Mouse (Mus musculus) liver, adult 2 months (tissue): ENCODE results near the gene Galntl6. TPM values are rescaled to one million over a fixed set of nuclear protein-coding genes. Genes with fewer than 3 reads are reported as not detected.

ENCODE experiments used
- DNase-seq: peaks from one replicate; pipeline ENCODE4 v3.0.0-alpha.2; 2011; ENCODE audit warnings: low read depth, low spot score; ENCODE audit errors: extremely low read depth
- H3K27ac ChIP-seq: fragments of 200-500 bp; replicated peaks from 2 replicates; pipeline ENCODE4 v1.5.1; 2012; ENCODE audit warnings: low read depth, mild to moderate bottlenecking, control low read depth, inconsistent platforms, low read length; ENCODE audit not compliant: insufficient read depth
- H3K27me3 ChIP-seq: fragments of 200-500 bp; 2 replicates; pipeline ENCODE4 v1.6.1; 2012; ENCODE audit warnings: mild to moderate bottlenecking, moderate library complexity, low read length, inconsistent platforms; ENCODE audit not compliant: control insufficient read depth, insufficient read depth
- H3K36me3 ChIP-seq: fragments of 200-500 bp; 2 replicates; pipeline ENCODE4 v1.6.1; 2012; ENCODE audit warnings: low read length, inconsistent platforms; ENCODE audit not compliant: control insufficient read depth, insufficient read depth
- H3K4me1 ChIP-seq: fragments of 200-500 bp; 2 replicates; pipeline ENCODE4 v1.6.1; 2011; ENCODE audit warnings: low read length; ENCODE audit not compliant: control insufficient read depth, insufficient read depth
- H3K4me3 ChIP-seq: fragments of 200-500 bp; 2 replicates; pipeline ENCODE4 v1.5.1; 2011; ENCODE audit warnings: low read depth, mild to moderate bottlenecking, control low read depth, low read length, moderate library complexity; ENCODE audit not compliant: insufficient read depth
- H3K79me2 ChIP-seq: fragments of 200-500 bp; 2 replicates; pipeline ENCODE4 v1.6.1; 2012; ENCODE audit warnings: inconsistent platforms, mild to moderate bottlenecking, low read length, moderate library complexity; ENCODE audit not compliant: control insufficient read depth, insufficient read depth
- H3K9ac ChIP-seq: fragments of 200-500 bp; 2 replicates; pipeline ENCODE4 v1.6.1; 2012; ENCODE audit warnings: low read depth, mild to moderate bottlenecking, control low read depth, inconsistent platforms, low read length
- CTCF ChIP-seq: fragments of 200-500 bp; IDR thresholded peaks from 2 replicates; pipeline ENCODE4 v1.5.1; 2011; ENCODE audit warnings: low read depth, low read length, control low read depth
- POLR2A ChIP-seq: fragments of 200-500 bp; IDR thresholded peaks from 2 replicates; pipeline ENCODE4 v1.6.1; 2011; ENCODE audit warnings: low read length, control low read depth; ENCODE audit not compliant: insufficient read depth; ENCODE audit errors: extremely low read depth
- WGBS: fragments of 180-500 bp; shearing (Covaris S2); methylation state at CpG from one replicate; pipeline ENCODE4 v1.1.7; 2018; 5-methylcytosine and 5-hydroxymethylcytosine counted together
- polyA plus RNA-seq: library from polyadenylated mRNA; depleted of rRNA; stranded (reverse); fragments of >200 nt; gene quantifications from 2 replicates; pipeline ENCODE4 v1.2.3, GENCODE M21; 2012
- total RNA-seq: library from RNA; depleted of rRNA; stranded (reverse); fragments of >200 nt; gene quantifications from 2 replicates; pipeline ENCODE4 v1.2.3, GENCODE M21; 2014

Galntl6 gene
- total and polyA plus RNA-seq, 2 experiments: not detected

DNA sequence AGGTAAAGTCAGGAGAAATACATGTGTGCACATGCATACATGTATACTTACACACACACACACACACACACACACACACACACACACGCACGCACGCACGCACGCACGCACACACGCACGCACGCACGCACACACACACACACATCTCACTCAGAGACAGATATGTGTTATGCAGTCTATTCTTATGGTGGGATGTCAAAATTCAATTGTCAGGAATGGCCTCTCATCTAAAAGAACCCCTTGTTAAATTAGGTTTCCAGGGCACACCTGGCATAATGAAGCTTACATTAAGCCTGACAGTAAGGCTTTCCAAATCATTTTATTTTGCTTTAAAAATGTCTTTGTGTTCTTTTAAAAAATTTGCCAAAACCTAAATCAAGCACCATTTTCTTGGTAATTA, 540.5 kb downstream of the Galntl6 start:
- Histone ChIP-seq H3K27me3 (no peaks in the 10 kb centered on the region), H3K9ac (no peak overlapping the region), H3K79me2 (no peaks in the 10 kb centered on the region), H3K4me3 (no peak overlapping the region), H3K36me3 (no peaks in the 10 kb centered on the region), H3K27ac (no peak overlapping the region), H3K4me1 (no peaks in the 10 kb centered on the region)
- no peak for DNase-seq
- TF ChIP-seq POLR2A: no peak
- no peak for TF ChIP-seq CTCF
- 93% methylated on average over 10 of the region's 10 CpGs for WGBS

DNA sequence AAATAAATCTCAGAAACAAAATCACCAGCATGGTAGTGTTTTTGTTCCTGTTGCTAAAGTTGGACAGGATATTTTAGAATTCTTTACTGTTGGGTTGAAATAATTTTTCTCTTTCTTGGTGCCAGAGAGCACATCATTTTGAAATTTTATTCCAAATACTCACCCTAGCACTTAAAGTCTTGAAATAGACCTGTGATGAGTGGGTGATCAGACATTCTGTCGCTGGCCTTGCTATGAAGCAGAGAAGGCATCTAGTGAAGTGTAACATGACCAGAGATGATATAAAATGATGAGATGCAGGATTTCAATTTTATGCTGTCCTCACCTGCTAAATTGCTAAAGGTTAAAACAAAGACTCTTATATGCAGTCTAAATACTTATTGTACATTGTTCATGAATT, 581.3 kb downstream of the Galntl6 start:
- Histone ChIP-seq H3K27ac (no peak overlapping the region), H3K79me2 (no peaks in the 10 kb centered on the region), H3K27me3 (no peaks in the 10 kb centered on the region), H3K36me3 (no peaks in the 10 kb centered on the region), H3K4me1 (no peaks in the 10 kb centered on the region), H3K4me3 (no peak overlapping the region), H3K9ac (no peak overlapping the region)
- 41% methylated on average over 1 of the region's 1 CpGs for WGBS
- TF ChIP-seq CTCF (no peak), POLR2A (no peak)
- DNase-seq: no peak

DNA sequence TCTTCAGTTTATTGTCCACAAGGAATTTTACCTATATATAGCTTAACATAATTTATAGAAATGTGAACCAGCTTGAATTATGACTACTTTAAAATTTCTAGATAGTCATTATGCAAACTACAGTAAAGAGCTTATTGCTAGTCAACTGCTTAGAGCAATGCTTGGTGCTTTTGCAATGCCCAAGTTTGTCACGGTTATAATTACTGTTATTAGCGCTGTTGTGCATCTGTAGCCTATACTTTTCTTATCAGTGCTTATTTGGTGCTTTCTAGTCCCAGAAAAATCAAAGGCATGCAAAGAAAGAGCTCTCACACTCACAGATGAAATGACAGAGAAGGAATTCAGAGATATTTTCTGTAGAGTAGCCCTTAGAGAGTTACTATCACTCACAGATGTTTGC, 599.0 kb downstream of the Galntl6 start:
- Histone ChIP-seq H3K27ac (no peak overlapping the region), H3K4me3 (no peak overlapping the region), H3K4me1 (no peaks in the 10 kb centered on the region), H3K27me3 (no peaks in the 10 kb centered on the region), H3K79me2 (no peaks in the 10 kb centered on the region), H3K36me3 (no peaks in the 10 kb centered on the region), H3K9ac (no peak overlapping the region)
- DNase-seq: no peak
- TF ChIP-seq CTCF (no peak), POLR2A (no peak)
- 81% methylated on average over 2 of the region's 2 CpGs for WGBS

DNA sequence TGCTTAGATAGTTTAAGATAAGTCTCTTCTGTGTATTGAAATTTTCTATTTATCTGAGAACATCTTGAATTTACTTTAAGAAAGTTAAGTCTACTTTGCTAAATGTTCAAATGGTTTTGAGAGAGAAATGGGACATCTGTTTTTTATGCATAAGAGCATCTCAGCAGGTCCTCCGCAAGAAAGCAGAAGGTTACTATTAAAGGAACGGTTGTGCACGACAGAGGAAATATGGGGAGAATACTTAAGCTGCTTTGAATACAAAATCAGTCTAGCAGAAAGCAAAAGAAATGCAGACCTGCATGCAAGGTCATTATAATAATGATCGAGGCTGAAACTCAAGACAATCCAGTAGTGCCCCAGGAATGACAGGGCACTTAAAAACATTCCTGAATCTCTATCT, 621.0 kb downstream of the Galntl6 start:
- Histone ChIP-seq H3K36me3 (no peaks in the 10 kb centered on the region), H3K9ac (no peak overlapping the region), H3K27ac (no peak overlapping the region), H3K27me3 (no peaks in the 10 kb centered on the region), H3K4me1 (no peaks in the 10 kb centered on the region), H3K79me2 (no peaks in the 10 kb centered on the region), H3K4me3 (no peak overlapping the region)
- TF ChIP-seq POLR2A (no peak), CTCF (no peak)
- DNase-seq: no peak
- WGBS: 86% methylated on average over 4 of the region's 4 CpGs

DNA sequence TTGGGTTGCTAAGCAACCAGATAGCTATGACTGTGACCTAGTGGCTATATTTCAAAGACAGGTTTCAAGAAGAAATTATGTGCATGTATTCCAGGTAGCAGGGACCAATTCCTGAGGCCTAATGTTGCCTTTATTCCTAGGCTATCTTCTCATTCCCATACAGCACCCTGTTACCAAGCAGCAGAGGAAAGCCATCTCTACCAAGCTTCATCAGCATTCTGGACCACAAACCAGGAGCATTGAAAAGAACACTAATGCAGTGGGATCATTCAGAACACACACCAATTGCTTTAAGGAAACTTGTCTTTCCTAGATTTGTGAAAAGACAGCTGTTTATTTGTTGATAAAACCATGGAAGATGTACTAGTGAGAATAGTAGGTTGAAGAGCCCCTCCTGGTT, 622.4 kb downstream of the Galntl6 start:
- DNase-seq: no peak
- no peak overlapping the region for H3K4me3 ChIP-seq
- no peaks in the 10 kb centered on the region for H3K4me1 ChIP-seq
- H3K36me3 ChIP-seq: no peaks in the 10 kb centered on the region
- H3K27ac ChIP-seq: no peak overlapping the region
- H3K79me2 ChIP-seq: no peaks in the 10 kb centered on the region
- TF ChIP-seq POLR2A: no peak
- TF ChIP-seq CTCF: no peak
- no peaks in the 10 kb centered on the region for H3K27me3 ChIP-seq
- no peak overlapping the region for H3K9ac ChIP-seq

DNA sequence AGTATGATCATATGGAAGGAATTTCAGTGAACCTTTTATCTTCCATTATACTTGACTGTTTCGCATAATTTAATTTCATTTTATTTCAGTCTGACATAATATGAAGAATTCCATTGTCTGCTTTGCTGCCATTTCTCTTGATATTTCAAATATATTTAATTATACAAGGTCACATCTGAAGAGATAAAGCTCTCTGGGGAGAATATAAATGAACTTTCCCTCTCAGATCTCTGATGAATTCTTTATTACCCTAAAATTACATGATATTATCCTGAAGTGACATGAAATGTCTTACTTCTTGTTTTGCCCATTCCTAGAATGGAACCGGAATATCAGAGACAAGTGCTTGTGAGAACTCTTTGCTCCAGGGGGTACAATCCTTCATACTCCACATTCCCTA, 647.0 kb downstream of the Galntl6 start:
- WGBS: 91% methylated on average over 2 of the region's 2 CpGs
- Histone ChIP-seq H3K27ac (no peak overlapping the region), H3K27me3 (no peaks in the 10 kb centered on the region), H3K79me2 (no peaks in the 10 kb centered on the region), H3K4me3 (no peak overlapping the region), H3K9ac (no peak overlapping the region), H3K4me1 (no peaks in the 10 kb centered on the region), H3K36me3 (no peaks in the 10 kb centered on the region)
- no peak for DNase-seq
- no peak for TF ChIP-seq POLR2A
- no peak for TF ChIP-seq CTCF
